Mouse (Mus musculus) stomach, embryonic 15.5 days (tissue): Measurements from ENCODE around the gene Cox8b. TPM values are rescaled to one million over a fixed set of nuclear protein-coding genes. Genes with fewer than 3 reads are reported as not detected.

Source experiments
- ATAC-seq: fragments of 200-750 bp; cut with Nextera tagmentation; 2 replicates; pipeline ENCODE4 v1.8.0; 2017; ENCODE audit warnings: low read depth, moderate number of reproducible peaks, moderate TSS enrichment; ENCODE audit not compliant: insufficient read depth, low FRiP score
- H3K27ac ChIP-seq: fragments of 300-500 bp; sonication (generic); 2 replicates; pipeline ENCODE4 v1.5.1; 2015; ENCODE audit warnings: mild to moderate bottlenecking, inconsistent platforms
- H3K27me3 ChIP-seq: fragments of 300-500 bp; sonication (generic); replicated peaks from 2 replicates; pipeline ENCODE4 v1.6.1; 2015; ENCODE audit warnings: inconsistent platforms
- H3K36me3 ChIP-seq: fragments of 300-500 bp; sonication (generic); 2 replicates; pipeline ENCODE4 v1.6.1; 2015; ENCODE audit warnings: inconsistent platforms
- H3K4me1 ChIP-seq: fragments of 300-500 bp; sonication (generic); 2 replicates; pipeline ENCODE4 v1.6.1; 2015; ENCODE audit warnings: inconsistent platforms
- H3K4me2 ChIP-seq: fragments of 300-500 bp; sonication (generic); 2 replicates; pipeline ENCODE4 v1.6.1; 2015; ENCODE audit warnings: mild to moderate bottlenecking, inconsistent platforms
- H3K4me3 ChIP-seq: fragments of 300-500 bp; sonication (generic); replicated peaks from 2 replicates; pipeline ENCODE4 v1.5.1; 2015; ENCODE audit warnings: inconsistent platforms
- H3K9ac ChIP-seq: fragments of 300-500 bp; sonication (generic); 2 replicates; pipeline ENCODE4 v1.6.1; 2015; ENCODE audit warnings: inconsistent platforms
- H3K9me3 ChIP-seq: fragments of 300-500 bp; sonication (generic); 2 replicates; pipeline ENCODE4 v1.6.1; 2016; ENCODE audit warnings: inconsistent platforms
- WGBS: fragments of 180-500 bp; shearing (Covaris S2); methylation state at CpG from one replicate; pipeline ENCODE4 v1.1.7; 2015; 5-methylcytosine and 5-hydroxymethylcytosine counted together
- polyA plus RNA-seq: library from polyadenylated mRNA; unstranded; fragments of >200 nt; fragmentation: Nextera tagmentation; extraction: Ambion mirVana; gene quantifications from 2 replicates; pipeline ENCODE4 v1.2.1, GENCODE M21; 2015

The Cox8b gene
- polyA plus RNA-seq, 1 experiment from 2014 or later, result 0.76 TPM

- Histone ChIP-seq H3K4me3 (no peak overlapping the region), H3K9ac (no peak overlapping the region), H3K27ac (no peak overlapping the region), H3K36me3 (no peaks in the 10 kb centered on the region), H3K4me2 (no peak overlapping the region), H3K9me3 (no peaks in the 10 kb centered on the region), H3K4me1 (peaks cover 29% of the 10 kb centered on the region), H3K27me3 (no peaks in the 10 kb centered on the region)
- no peak for ATAC-seq
- 39% methylated on average over 2 of the region's 2 CpGs for WGBS
Observed at GRCm38 (mm10) chr7:140938896-140939295, 38.6 kb upstream of the Cox8b start.

- Histone ChIP-seq H3K4me3 (no peak overlapping the region), H3K4me2 (no peak overlapping the region), H3K27ac (no peak overlapping the region), H3K36me3 (no peaks in the 10 kb centered on the region), H3K4me1 (peaks cover 28% of the 10 kb centered on the region), H3K9ac (no peak overlapping the region), H3K27me3 (no peaks in the 10 kb centered on the region), H3K9me3 (no peaks in the 10 kb centered on the region)
- 43% methylated on average over 3 of the region's 3 CpGs for WGBS
- ATAC-seq, result no peak
Observed at GRCm38 (mm10) chr7:140938436-140938835, 38.2 kb upstream of the Cox8b start.

DNA sequence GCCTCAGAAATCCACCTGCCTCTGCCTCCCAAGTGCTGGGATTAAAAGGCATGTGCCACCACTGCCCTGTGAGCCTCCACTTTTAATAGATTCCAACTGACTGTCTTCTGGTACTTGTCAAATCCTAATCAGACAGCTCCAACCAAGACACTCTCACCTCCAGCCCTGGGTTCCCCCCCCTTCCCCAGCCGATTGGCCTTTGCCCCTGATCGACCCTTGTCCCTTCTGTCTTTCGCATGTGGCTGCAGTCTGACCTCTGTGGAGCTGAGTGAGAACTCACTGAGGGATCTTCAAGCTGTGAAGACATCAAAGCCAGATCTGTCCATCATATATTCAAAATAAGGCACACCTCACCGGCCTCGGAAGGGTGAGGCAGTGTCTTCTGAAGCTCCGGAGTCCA is 26.9 kb upstream of the Cox8b start:
- no peaks in the 10 kb centered on the region for H3K9me3 ChIP-seq
- ATAC-seq, result no peak
- no peak overlapping the region for H3K27ac ChIP-seq
- 86% methylated on average over 6 of the region's 6 CpGs for WGBS
- no peaks in the 10 kb centered on the region for H3K36me3 ChIP-seq
- H3K4me2 ChIP-seq, result no peak overlapping the region
- H3K9ac ChIP-seq, result no peak overlapping the region
- H3K27me3 ChIP-seq, result peaks cover 29% of the 10 kb centered on the region
- no peak overlapping the region for H3K4me3 ChIP-seq
- H3K4me1 ChIP-seq, result peaks cover 10% of the 10 kb centered on the region

- Histone ChIP-seq H3K27me3 (peaks cover 59% of the 10 kb centered on the region), H3K4me2 (peak overlapping the region; percentile 67), H3K4me3 (peak overlapping the region; percentile 34), H3K9me3 (no peaks in the 10 kb centered on the region), H3K36me3 (no peaks in the 10 kb centered on the region), H3K4me1 (peaks cover 14% of the 10 kb centered on the region), H3K27ac (no peak overlapping the region), H3K9ac (no peak overlapping the region)
- no peak for ATAC-seq
- 23% methylated on average over 30 of the region's 30 CpGs for WGBS
Observed at GRCm38 (mm10) chr7:140923070-140923775, 23.0 kb upstream of the Cox8b start.

GRCm38 (mm10) chr7:140922398-140923069 is 22.3 kb upstream of the Cox8b start:
- Histone ChIP-seq H3K36me3 (no peaks in the 10 kb centered on the region), H3K4me1 (peaks cover 14% of the 10 kb centered on the region), H3K27me3 (peaks cover 59% of the 10 kb centered on the region), H3K9me3 (no peaks in the 10 kb centered on the region), H3K4me3 (peak overlapping the region; percentile 34), H3K9ac (no peak overlapping the region), H3K4me2 (peak overlapping the region; percentile 67), H3K27ac (no peak overlapping the region)
- ATAC-seq, result peak; percentile 37; the same call in 1 of the 2 replicates
- 2% methylated on average over 49 of the region's 49 CpGs for WGBS

- peak overlapping the region; percentile 67; the same call in 1 of the 2 replicates for H3K4me2 ChIP-seq
- H3K27me3 ChIP-seq, result peaks cover 59% of the 10 kb centered on the region
- H3K9ac ChIP-seq, result no peak overlapping the region
- H3K4me3 ChIP-seq, result peak overlapping the region; percentile 34; the same call in 1 of the 2 replicates
- no peaks in the 10 kb centered on the region for H3K36me3 ChIP-seq
- no peak overlapping the region for H3K27ac ChIP-seq
- no peak for ATAC-seq
- peaks cover 14% of the 10 kb centered on the region for H3K4me1 ChIP-seq
- WGBS, result 29% methylated on average over 22 of the region's 22 CpGs
- H3K9me3 ChIP-seq, result no peaks in the 10 kb centered on the region
Observed at GRCm38 (mm10) chr7:140921225-140921975, 21.2 kb upstream of the Cox8b start.

DNA sequence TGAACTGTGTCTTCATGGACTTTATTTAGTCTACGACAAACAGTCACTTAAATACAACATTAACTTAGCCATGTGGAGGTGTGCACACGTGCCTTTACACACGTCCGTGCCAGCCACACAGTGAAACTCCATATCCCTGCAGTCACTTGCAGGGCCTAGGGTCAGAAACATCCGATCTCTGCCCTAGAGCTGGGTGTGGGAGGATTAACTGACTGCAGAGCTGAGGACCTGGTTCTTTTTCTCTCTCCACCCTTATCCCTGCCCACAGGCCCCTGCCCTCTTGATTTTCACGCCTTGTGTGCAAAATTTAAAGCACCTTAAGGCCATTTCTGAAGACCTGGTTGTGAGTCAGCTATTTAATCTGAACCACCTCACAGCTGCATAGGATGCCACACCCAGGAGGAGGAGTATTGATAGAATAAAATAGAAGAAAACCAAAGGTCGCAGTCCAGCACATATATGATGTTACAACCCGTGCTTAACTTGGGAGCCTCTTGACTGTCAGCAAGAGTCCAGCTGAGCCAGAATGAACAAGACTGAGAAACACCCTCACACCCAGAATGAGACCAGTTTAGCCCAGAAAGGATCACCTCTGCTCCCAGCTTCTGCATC is 20.3 kb upstream of the Cox8b start, which contains the start of gene Nlrp6:
Nlrp6 (plus strand) TSS at position 485 of the 612 bp plus-strand sequence.
- peaks cover 14% of the 10 kb centered on the region for H3K4me1 ChIP-seq
- peaks cover 59% of the 10 kb centered on the region for H3K27me3 ChIP-seq
- H3K36me3 ChIP-seq, result no peaks in the 10 kb centered on the region
- no peaks in the 10 kb centered on the region for H3K9me3 ChIP-seq
- H3K4me2 ChIP-seq, result peak within 1 kb of the TSS; percentile 67; the same call in 1 of the 2 replicates
- peak within 1 kb of the TSS; percentile 34; the same call in 1 of the 2 replicates for H3K4me3 ChIP-seq
- H3K27ac ChIP-seq, result 0 out of 2 replicates have a peak within 1 kb of the TSS, but pooled peaks have one; percentile 31
- ATAC-seq, result no peak
- WGBS, result 62% methylated on average over 8 of the region's 8 CpGs
- no peak within 1 kb of the TSS for H3K9ac ChIP-seq

GRCm38 (mm10) chr7:140919911-140920310 is 19.7 kb upstream of the Cox8b start:
- peaks cover 14% of the 10 kb centered on the region for H3K4me1 ChIP-seq
- H3K27me3 ChIP-seq, result peaks cover 56% of the 10 kb centered on the region
- no peaks in the 10 kb centered on the region for H3K36me3 ChIP-seq
- no peak for ATAC-seq
- H3K27ac ChIP-seq, result no peak overlapping the region
- WGBS, result 48% methylated on average over 4 of the region's 4 CpGs
- H3K4me2 ChIP-seq, result no peak overlapping the region
- no peak overlapping the region for H3K9ac ChIP-seq
- H3K9me3 ChIP-seq, result no peaks in the 10 kb centered on the region
- H3K4me3 ChIP-seq, result no peak overlapping the region

GRCm38 (mm10) chr7:140914031-140914690 is 13.9 kb upstream of the Cox8b start:
- no peak overlapping the region for H3K4me2 ChIP-seq
- H3K36me3 ChIP-seq, result no peaks in the 10 kb centered on the region
- no peaks in the 10 kb centered on the region for H3K9me3 ChIP-seq
- 79% methylated on average over 8 of the region's 8 CpGs for WGBS
- peak overlapping the region; percentile 87; the same call in 1 of the 2 replicates for H3K27ac ChIP-seq
- 0 out of 2 replicates have a peak, but pooled peaks cover under 1% of the 10 kb centered on the region for H3K4me1 ChIP-seq
- ATAC-seq, result no peak
- 0 out of 2 replicates have a peak, but pooled peaks cover 3% of the 10 kb centered on the region for H3K27me3 ChIP-seq
- H3K9ac ChIP-seq, result no peak overlapping the region
- no peak overlapping the region for H3K4me3 ChIP-seq

- Histone ChIP-seq H3K4me1 (peaks cover 5% of the 10 kb centered on the region; the same call in 1 of the 2 replicates), H3K4me3 (no peak overlapping the region), H3K9me3 (no peaks in the 10 kb centered on the region), H3K9ac (no peak overlapping the region), H3K36me3 (no peaks in the 10 kb centered on the region), H3K27ac (peak overlapping the region; percentile 87), H3K27me3 (no peaks in the 10 kb centered on the region), H3K4me2 (no peak overlapping the region)
- 55% methylated on average over 5 of the region's 5 CpGs for WGBS
- peak; percentile 85 for ATAC-seq
Observed at GRCm38 (mm10) chr7:140912846-140913482, 12.7 kb upstream of the Cox8b start.
